Mouse (Mus musculus) heart, adult 2 months (tissue): Measurements from ENCODE around the gene Ranbp1.

ENCODE experiments used
- CTCF ChIP-seq: fragments of 200-600 bp; IDR thresholded peaks from 2 replicates; pipeline ENCODE4 v1.8.1; 2022; ENCODE audit warnings: antibody characterized with exemption, mild to moderate bottlenecking, moderate library complexity
- EP300 ChIP-seq: fragments of 200-500 bp; IDR thresholded peaks from 2 replicates; pipeline ENCODE4 v1.6.1; 2011; ENCODE audit warnings: low read depth, low read length, control low read depth; ENCODE audit not compliant: insufficient read depth
- POLR2A ChIP-seq: fragments of 200-500 bp; IDR thresholded peaks from 2 replicates; pipeline ENCODE4 v1.6.1; 2011; ENCODE audit warnings: mild to moderate bottlenecking, low read depth, low read length, control low read depth; ENCODE audit not compliant: insufficient read depth

DNA sequence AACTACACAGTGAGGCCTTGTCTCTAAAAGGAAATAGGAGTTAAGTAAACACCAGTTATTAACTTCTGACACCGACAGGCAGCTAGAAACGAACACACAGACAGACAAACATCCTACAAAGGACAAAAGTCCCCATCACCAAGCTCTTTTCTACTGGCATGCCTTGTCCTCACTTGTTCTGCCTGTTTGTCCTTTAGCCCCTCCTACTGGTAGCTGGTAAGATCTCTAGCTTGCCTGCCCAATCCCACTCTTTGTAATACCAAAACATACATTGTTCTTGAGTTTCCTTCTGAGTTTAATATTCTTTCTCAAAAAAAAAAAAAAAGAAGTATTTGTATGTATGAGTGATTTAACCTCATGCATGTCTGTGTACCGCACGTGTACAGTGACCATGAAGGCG lies 19.6 kb upstream of the Ranbp1 start:
- TF ChIP-seq POLR2A (no peak), CTCF (peak; percentile 60), EP300 (no peak)
